ENCODE assay signal across 14 mouse cellular contexts in the genomic region with DNA sequence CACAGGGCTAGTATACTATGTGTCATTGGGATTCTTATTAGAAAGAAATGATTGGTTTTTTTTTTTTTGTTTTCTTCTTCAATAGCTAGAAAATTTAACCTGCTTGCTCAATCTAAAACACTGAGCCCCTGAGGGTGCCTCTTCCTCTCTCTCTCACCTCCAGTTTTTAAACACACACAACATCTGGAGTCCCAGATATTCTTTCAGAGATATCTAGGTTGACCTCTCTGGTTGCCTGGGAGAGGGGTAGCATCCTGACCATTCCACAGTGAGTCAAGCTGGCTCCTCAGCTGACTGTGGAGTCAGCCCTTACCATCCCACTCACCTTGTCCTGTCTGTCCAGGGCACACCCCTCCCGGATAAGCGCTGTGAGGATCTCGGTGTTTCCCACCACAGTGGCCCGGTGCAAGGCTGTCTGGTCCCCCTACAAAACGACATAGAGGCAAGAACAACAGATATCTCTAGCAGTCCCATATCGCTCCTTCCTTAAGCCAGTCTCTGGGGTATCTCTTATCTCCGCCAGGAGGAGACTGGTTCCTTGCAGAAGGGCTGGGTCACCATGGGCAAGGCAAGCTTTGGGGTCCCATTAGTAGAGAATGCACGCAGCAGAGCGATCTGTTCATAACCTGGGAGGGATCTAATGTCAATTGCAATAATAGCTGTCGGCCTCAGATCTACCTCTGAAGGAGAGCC.
"Had no signal": no experiment of that assay in that cellular context is flagged by ENCODE, and none has a peak within 500 bp of the region (broad histone marks: within the 10 kb centered on the region; RNA-seq: fewer than 3 reads in every experiment).

No protein-coding gene starts in this region.

- H3K27me3 ChIP-seq: limb, embryonic 13.5 days; midbrain, embryonic 12.5 days had no signal

- H3K9ac ChIP-seq: limb, embryonic 13.5 days; midbrain, embryonic 12.5 days had no signal

- H3K4me3 ChIP-seq: limb, embryonic 13.5 days; midbrain, embryonic 12.5 days had no signal

- H3K9me3 ChIP-seq: limb, embryonic 13.5 days; midbrain, embryonic 12.5 days had no signal

- ATAC-seq: inflammation-experienced regulatory T-cells, adult 6 months; intestine, postnatal 0 days had no signal

- H3K27ac ChIP-seq: limb, embryonic 13.5 days; midbrain, embryonic 12.5 days; stomach, postnatal 0 days had no signal

- DNase-seq: kidney, postnatal 25 days; layer of hippocampus, adult 9-11 months; layer of hippocampus, postnatal 36 days; lung, adult 2 months; lung, postnatal 10 days; lung, postnatal 4 days; right cerebral cortex, adult 18-20 months; right cerebral cortex, postnatal 25 days; thymus, postnatal 4 days had no signal

- H3K4me2 ChIP-seq: limb, embryonic 13.5 days; midbrain, embryonic 12.5 days had no signal

- H3K36me3 ChIP-seq: limb, embryonic 13.5 days had no signal
